Mouse (Mus musculus) heart, postnatal 4 days (tissue): ENCODE measurements at regions not wholly inside any gene's neighbourhood (a gene's known extent, or its start where the extent isn't known, plus 50 kb on each side); places are given as distances from the start of the nearest gene placed in this dataset.

ENCODE experiments used
- DNase-seq: peaks from one replicate; pipeline ENCODE4 v3.0.0; 2021

- DNase-seq: no peak
These were observed 223.0 kb downstream of the Opa1 start for GRCm38 (mm10) chr16:29802085-29802484.

GRCm38 (mm10) chr16:29802603-29803002 is 223.5 kb downstream of the Opa1 start:
- DNase-seq: no peak

- DNase-seq: no peak
These were observed 228.7 kb downstream of the Opa1 start for GRCm38 (mm10) chr16:29807859-29808258.

GRCm38 (mm10) chr16:29808851-29809250 is 229.7 kb downstream of the Opa1 start:
- no peak for DNase-seq

GRCm38 (mm10) chr16:29813411-29814038 is 234.4 kb downstream of the Opa1 start:
- DNase-seq: peak; percentile 56

GRCm38 (mm10) chr16:29814039-29814438 is 234.9 kb downstream of the Opa1 start:
- DNase-seq: peak; percentile 87

GRCm38 (mm10) chr16:29814655-29815054 is 235.5 kb downstream of the Opa1 start:
- no peak for DNase-seq

GRCm38 (mm10) chr16:29815200-29815599 is 236.1 kb downstream of the Opa1 start:
- DNase-seq: no peak

- DNase-seq: no peak
These were observed 236.7 kb downstream of the Opa1 start for GRCm38 (mm10) chr16:29815632-29816337.

- peak; percentile 52 for DNase-seq
These were observed 237.7 kb downstream of the Opa1 start for GRCm38 (mm10) chr16:29816681-29817369.

GRCm38 (mm10) chr16:29818807-29819440 is 239.8 kb downstream of the Opa1 start:
- DNase-seq: no peak

- no peak for DNase-seq
These were observed 241.6 kb downstream of the Opa1 start for GRCm38 (mm10) chr16:29820704-29821103.

GRCm38 (mm10) chr16:29822110-29822509 is 242.1 kb upstream of the Hes1 start:
- DNase-seq: no peak

- DNase-seq: no peak
These were observed 241.3 kb upstream of the Hes1 start for GRCm38 (mm10) chr16:29822843-29823401.

GRCm38 (mm10) chr16:29826927-29827326 is 237.3 kb upstream of the Hes1 start:
- DNase-seq: no peak

GRCm38 (mm10) chr16:29827776-29828175 is 236.4 kb upstream of the Hes1 start:
- no peak for DNase-seq

GRCm38 (mm10) chr16:29829457-29829856 is 234.7 kb upstream of the Hes1 start:
- peak; percentile 62 for DNase-seq

- no peak for DNase-seq
These were observed 234.1 kb upstream of the Hes1 start for GRCm38 (mm10) chr16:29830101-29830500.

- DNase-seq: no peak
These were observed 230.9 kb upstream of the Hes1 start for GRCm38 (mm10) chr16:29833298-29833697.

- DNase-seq: no peak
These were observed 230.3 kb upstream of the Hes1 start for GRCm38 (mm10) chr16:29833875-29834274.

GRCm38 (mm10) chr16:29834669-29835068 is 229.5 kb upstream of the Hes1 start:
- DNase-seq: no peak

GRCm38 (mm10) chr16:29837025-29837629 is 227.1 kb upstream of the Hes1 start:
- peak; percentile 33 for DNase-seq
